Mouse (Mus musculus) left cerebral cortex, adult 11 months (tissue): ENCODE measurements at regions not wholly inside any gene's neighbourhood (a gene's known extent, or its start where the extent isn't known, plus 50 kb on each side); places are given as distances from the start of the nearest gene placed in this dataset.

Source experiments
- DNase-seq: peaks from one replicate; pipeline ENCODE4 v3.0.0; 2022; ENCODE audit warnings: low spot score

DNA sequence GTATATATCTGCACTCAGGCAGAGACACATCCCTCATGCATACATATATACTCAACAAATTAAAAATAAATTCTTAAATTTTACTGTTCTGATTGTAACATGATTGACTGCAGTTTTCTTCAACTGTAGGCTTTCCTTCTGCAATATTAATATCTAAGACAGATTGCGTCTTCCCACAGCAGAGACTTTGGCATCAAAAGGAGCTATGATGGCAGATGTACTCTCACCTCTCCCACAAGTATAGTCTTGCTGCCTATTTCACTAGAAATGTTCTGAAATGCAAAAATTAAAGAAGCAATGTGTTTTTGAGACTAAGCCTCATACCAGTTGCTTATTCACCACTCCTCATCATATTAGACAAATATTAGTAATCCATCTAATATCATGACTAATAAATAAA lies 356.5 kb downstream of the Dnah5 start:
- DNase-seq = peak; percentile 26

GRCm38 (mm10) chr15:28595294-28595693 lies 391.7 kb downstream of the Dnah5 start:
- DNase-seq = no peak

DNA sequence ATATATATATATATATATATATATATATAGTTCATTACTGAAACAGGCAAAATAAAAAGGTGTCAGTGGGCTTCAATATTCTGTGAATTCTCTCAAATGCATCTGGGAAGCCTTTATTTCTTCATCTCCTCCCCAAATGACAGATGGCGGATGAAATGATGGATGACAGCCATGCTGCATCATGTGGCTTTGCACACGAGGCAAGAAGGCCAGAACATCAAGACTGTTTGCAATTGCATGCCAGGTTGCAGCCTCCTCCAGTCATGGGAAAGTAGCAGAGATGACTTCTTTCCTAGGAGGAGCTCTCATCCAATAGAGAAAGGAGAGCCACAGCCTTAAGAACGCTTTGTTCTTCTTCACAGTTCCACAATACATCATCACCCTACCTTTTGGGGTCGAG lies 392.2 kb downstream of the Dnah5 start:
- no peak for DNase-seq

- peak; percentile 7 for DNase-seq
Observed at GRCm38 (mm10) chr15:28600132-28600531, 396.6 kb downstream of the Dnah5 start.

DNA sequence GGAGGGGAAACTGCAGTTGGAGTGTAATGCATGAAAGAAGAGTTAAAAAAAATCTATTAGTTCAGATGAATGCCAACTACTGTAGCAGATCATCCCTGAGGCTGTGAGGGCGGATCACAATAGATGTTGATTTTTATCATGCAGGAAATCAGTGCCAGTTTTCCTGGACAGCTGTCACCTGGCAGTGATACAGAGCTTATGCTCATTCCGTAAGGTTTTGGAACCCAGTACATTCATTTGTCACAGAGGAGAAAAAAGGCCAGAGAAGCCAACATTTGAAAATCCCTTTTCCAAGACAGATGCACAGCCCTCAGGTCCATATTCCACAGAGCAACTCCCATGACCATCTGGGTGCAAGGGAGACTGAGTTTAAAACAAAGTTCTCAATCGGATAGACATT lies 412.1 kb downstream of the Dnah5 start:
- DNase-seq = no peak

GRCm38 (mm10) chr15:28640349-28640748 lies 436.8 kb downstream of the Dnah5 start:
- DNase-seq = no peak

GRCm38 (mm10) chr15:28645122-28645521 lies 441.6 kb downstream of the Dnah5 start:
- no peak for DNase-seq

GRCm38 (mm10) chr15:28653996-28654395 lies 450.4 kb downstream of the Dnah5 start:
- DNase-seq = no peak

- DNase-seq = peak; percentile 1
Observed at GRCm38 (mm10) chr15:28663847-28664602, 460.5 kb downstream of the Dnah5 start.
